Comparison of ENCODE assay signal across 17 mouse cellular contexts in genomic region chr3:89807881-89808280, GRCm38 (mm10). TPM values are rescaled to one million over a fixed set of nuclear protein-coding genes. Genes with fewer than 3 reads are reported as not detected.
DNase-seq lines count a peak whose midpoint lies in the region; ATAC-seq lines count a peak whose summit lies in the region.
"Had no signal": no experiment of that assay in that cellular context is flagged by ENCODE, and none has a peak within 500 bp of the region (broad histone marks: within the 10 kb centered on the region; RNA-seq: fewer than 3 reads in every experiment).

No protein-coding gene starts in this region.

- H3K9ac ChIP-seq in embryonic facial prominence, embryonic 15.5 days: no peak overlapping the region
- no peak overlapping the region for H3K9ac ChIP-seq in stomach, embryonic 14.5 days (replicated peaks; ENCODE audit: low read depth, low read length)
- H3K9ac ChIP-seq in hindbrain, embryonic 14.5 days: no peak overlapping the region
- H3K9ac ChIP-seq: forebrain, embryonic 13.5 days had no signal

- WGBS in embryonic facial prominence, embryonic 15.5 days: 65% methylated on average over 5 of the region's 5 CpGs
- WGBS in stomach, embryonic 14.5 days: 63% methylated on average over 5 of the region's 5 CpGs
- WGBS in hindbrain, embryonic 14.5 days: 78% methylated on average over 5 of the region's 5 CpGs

- H3K36me3 ChIP-seq in megakaryocyte, embryonic 14.5 days (replicated peaks; ENCODE audit: low read length): no peaks in the 10 kb centered on the region
- no peaks in the 10 kb centered on the region for H3K36me3 ChIP-seq in embryonic facial prominence, embryonic 15.5 days
- H3K36me3 ChIP-seq in stomach, embryonic 14.5 days (ENCODE audit: control insufficient read depth, insufficient read depth, low read length): no peaks in the 10 kb centered on the region
- no peaks in the 10 kb centered on the region for H3K36me3 ChIP-seq in hindbrain, embryonic 14.5 days (replicated peaks; ENCODE audit: control insufficient read depth, insufficient read depth)
- H3K36me3 ChIP-seq: G1E; midbrain, embryonic 10.5 days had no signal

- H3K9me3 ChIP-seq in megakaryocyte, embryonic 14.5 days: peaks cover 5% of the 10 kb centered on the region; the same call in 1 of the 2 replicates
- no peaks in the 10 kb centered on the region for H3K9me3 ChIP-seq in embryonic facial prominence, embryonic 15.5 days (replicated peaks)
- H3K9me3 ChIP-seq in stomach, embryonic 14.5 days (ENCODE audit: control insufficient read depth, low read depth, low read length): no peaks in the 10 kb centered on the region
- peaks cover 11% of the 10 kb centered on the region for H3K9me3 ChIP-seq in hindbrain, embryonic 14.5 days (ENCODE audit: control insufficient read depth, low read length)
- H3K9me3 ChIP-seq: G1E; midbrain, embryonic 10.5 days had no signal

- H3K4me1 ChIP-seq in megakaryocyte, embryonic 14.5 days: peaks cover 8% of the 10 kb centered on the region
- no peaks in the 10 kb centered on the region for H3K4me1 ChIP-seq in embryonic facial prominence, embryonic 15.5 days
- H3K4me1 ChIP-seq in stomach, embryonic 14.5 days (ENCODE audit: control insufficient read depth, insufficient read depth, low read length): 0 out of 2 replicates have a peak, but pooled peaks cover 3% of the 10 kb centered on the region
- no peaks in the 10 kb centered on the region for H3K4me1 ChIP-seq in hindbrain, embryonic 14.5 days (replicated peaks; ENCODE audit: control insufficient read depth, insufficient read depth, low read length)
- H3K4me1 ChIP-seq: forebrain, embryonic 13.5 days; midbrain, embryonic 10.5 days had no signal

- H3K27ac ChIP-seq in embryonic facial prominence, embryonic 15.5 days (replicated peaks): no peak overlapping the region
- H3K27ac ChIP-seq in stomach, embryonic 14.5 days (ENCODE audit: low read length): no peak overlapping the region; the same call in 1 of the 2 replicates
- no peak overlapping the region for H3K27ac ChIP-seq in hindbrain, embryonic 14.5 days
- H3K27ac ChIP-seq: forebrain, embryonic 13.5 days; kidney, postnatal 0 days; midbrain, embryonic 10.5 days had no signal

- H3K4me2 ChIP-seq in embryonic facial prominence, embryonic 15.5 days (replicated peaks): no peak overlapping the region
- H3K4me2 ChIP-seq in stomach, embryonic 14.5 days (replicated peaks; ENCODE audit: low read depth, low read length): no peak overlapping the region
- H3K4me2 ChIP-seq in hindbrain, embryonic 14.5 days (replicated peaks): no peak overlapping the region
- H3K4me2 ChIP-seq: forebrain, embryonic 13.5 days had no signal

- peaks cover 25% of the 10 kb centered on the region for H3K27me3 ChIP-seq in megakaryocyte, embryonic 14.5 days (replicated peaks)
- H3K27me3 ChIP-seq in embryonic facial prominence, embryonic 15.5 days: no peaks in the 10 kb centered on the region
- no peaks in the 10 kb centered on the region for H3K27me3 ChIP-seq in stomach, embryonic 14.5 days (ENCODE audit: control insufficient read depth, insufficient read depth, low read length)
- no peaks in the 10 kb centered on the region for H3K27me3 ChIP-seq in hindbrain, embryonic 14.5 days (ENCODE audit: control insufficient read depth, insufficient read depth, low read length)
- H3K27me3 ChIP-seq: forebrain, embryonic 13.5 days had no signal

- peak overlapping the region; percentile 44 for H3K4me3 ChIP-seq in megakaryocyte, embryonic 14.5 days (replicated peaks)
- H3K4me3 ChIP-seq in embryonic facial prominence, embryonic 15.5 days (replicated peaks): no peak overlapping the region
- no peak overlapping the region for H3K4me3 ChIP-seq in stomach, embryonic 14.5 days (ENCODE audit: low read depth, low read length)
- no peak overlapping the region for H3K4me3 ChIP-seq in hindbrain, embryonic 14.5 days (replicated peaks; ENCODE audit: low read length)
- H3K4me3 ChIP-seq: forebrain, embryonic 13.5 days; midbrain, embryonic 10.5 days had no signal

- no peak for ATAC-seq in megakaryocyte, adult 5-6 weeks (ENCODE audit: poor library complexity, severe bottlenecking)
- ATAC-seq in embryonic facial prominence, embryonic 15.5 days (ENCODE audit: insufficient number of reproducible peaks, low FRiP score, low TSS enrichment, low read depth): peak; percentile 47; the same call in 1 of the 2 replicates
- ATAC-seq in stomach, embryonic 14.5 days (ENCODE audit: insufficient number of reproducible peaks, insufficient read depth, low FRiP score, low read depth): peak; percentile 82
- ATAC-seq in hindbrain, embryonic 14.5 days (ENCODE audit: low FRiP score): no peak
- ATAC-seq: forebrain, embryonic 13.5 days had no signal

- peak; percentile 78 for DNase-seq in liver
- no peak for DNase-seq in ovary, postnatal 10 days (ENCODE audit: low spot score)
- no peak for DNase-seq in urinary bladder, postnatal 36 days (ENCODE audit: low spot score in 2 of 2)
- no peak for DNase-seq in hindbrain, embryonic 14.5 days (ENCODE audit: low spot score)
- DNase-seq: adrenal gland, postnatal 10 days; cerebellum, postnatal 25 days; lung, postnatal 10 days; right cerebral cortex, adult 18-20 months had no signal

RNA-seq across cellular contexts. Expression of gene She, which starts 23.3 kb away (rescaled TPM):
- polyA plus RNA-seq in megakaryocyte, embryonic 14.5 days (2012; ENCODE audit: insufficient read depth, low replicate concordance): not detected in 2 replicates
- not detected in 2 replicates for total RNA-seq in megakaryocyte, adult 5-6 weeks (2015)
- not detected in 2 replicates for total RNA-seq in megakaryocyte, adult 5-6 weeks (2017)
- 3.5 and 4.0 TPM in 2 replicates for polyA plus RNA-seq in embryonic facial prominence, embryonic 15.5 days (2015; fragmentation: Nextera tagmentation; extraction: Ambion mirVana)
- polyA plus RNA-seq in stomach, embryonic 14.5 days (2014; fragmentation: Nextera tagmentation; extraction: Ambion mirVana): 4.0 and 5.7 TPM in 2 replicates
- polyA plus RNA-seq in hindbrain, embryonic 14.5 days (2014; fragmentation: Nextera tagmentation; extraction: Ambion mirVana): 2.3 and 2.8 TPM in 2 replicates
- total RNA-seq: G1E; granulocyte monocyte progenitor cell, adult 5-6 weeks had no signal
- polyA plus RNA-seq: G1E had no signal

RNA-seq across cellular contexts. Expression of gene Ube2q1, which starts 34.5 kb away (rescaled TPM):
- polyA plus RNA-seq in megakaryocyte, embryonic 14.5 days (2012; ENCODE audit: insufficient read depth, low replicate concordance): 35.2 and 80.6 TPM in 2 replicates
- total RNA-seq in megakaryocyte, adult 5-6 weeks (2015): 113 and 119 TPM in 2 replicates
- 133 and 138 TPM in 2 replicates for total RNA-seq in megakaryocyte, adult 5-6 weeks (2017)
- 12.0 and 13.4 TPM in 2 replicates for polyA plus RNA-seq in embryonic facial prominence, embryonic 15.5 days (2015; fragmentation: Nextera tagmentation; extraction: Ambion mirVana)
- polyA plus RNA-seq in stomach, embryonic 14.5 days (2014; fragmentation: Nextera tagmentation; extraction: Ambion mirVana): 21.8 and 22.0 TPM in 2 replicates
- 21.8 and 24.5 TPM in 2 replicates for polyA plus RNA-seq in hindbrain, embryonic 14.5 days (2014; fragmentation: Nextera tagmentation; extraction: Ambion mirVana)

RNA-seq across cellular contexts. Expression of gene Chrnb2, which starts 43.4 kb away (rescaled TPM):
- polyA plus RNA-seq in megakaryocyte, embryonic 14.5 days (2012; ENCODE audit: insufficient read depth, low replicate concordance): 0.04 TPM in 1 of 2 replicates, not detected in the other
- 0.21 and 0.91 TPM in 2 replicates for total RNA-seq in megakaryocyte, adult 5-6 weeks (2015)
- 0.49 and 0.51 TPM in 2 replicates for total RNA-seq in megakaryocyte, adult 5-6 weeks (2017)
- polyA plus RNA-seq in embryonic facial prominence, embryonic 15.5 days (2015; fragmentation: Nextera tagmentation; extraction: Ambion mirVana): 0.74 and 0.89 TPM in 2 replicates
- polyA plus RNA-seq in stomach, embryonic 14.5 days (2014; fragmentation: Nextera tagmentation; extraction: Ambion mirVana): 1.9 and 2.5 TPM in 2 replicates
- polyA plus RNA-seq in hindbrain, embryonic 14.5 days (2014; fragmentation: Nextera tagmentation; extraction: Ambion mirVana): 26.0 and 29.1 TPM in 2 replicates

Comparison
In these comparisons a context has a peak if more than half of its experiments do, and no peak if none do; other contexts are left out.
1. ATAC-seq: peak in embryonic facial prominence, embryonic 15.5 days (single experiment) and stomach, embryonic 14.5 days (single experiment); none in megakaryocyte, adult 5-6 weeks (single experiment) and hindbrain, embryonic 14.5 days (single experiment).